Mouse (Mus musculus) spleen, adult 2 months (tissue): Measurements from ENCODE around the gene Psmc3ip.

Experiments
- CTCF ChIP-seq: fragments of 200-500 bp; IDR thresholded peaks from 2 replicates; pipeline ENCODE4 v1.5.1; 2011; ENCODE audit warnings: mild to moderate bottlenecking, inconsistent platforms; ENCODE audit not compliant: insufficient read depth, insufficient read length, insufficient replicate concordance; ENCODE audit errors: extremely low read depth
- POLR2A ChIP-seq: fragments of 200-500 bp; IDR thresholded peaks from 2 replicates; pipeline ENCODE4 v1.6.1; 2011; ENCODE audit warnings: low read depth, low read length, inconsistent platforms

GRCm38 (mm10) chr11:101061049-101061448, 34.2 kb downstream of the Psmc3ip start:
- TF ChIP-seq CTCF = no peak
- TF ChIP-seq POLR2A = no peak
